Mouse (Mus musculus): ENCODE measurements around the gene Sh3gl2.

The Sh3gl2 gene

DNA sequence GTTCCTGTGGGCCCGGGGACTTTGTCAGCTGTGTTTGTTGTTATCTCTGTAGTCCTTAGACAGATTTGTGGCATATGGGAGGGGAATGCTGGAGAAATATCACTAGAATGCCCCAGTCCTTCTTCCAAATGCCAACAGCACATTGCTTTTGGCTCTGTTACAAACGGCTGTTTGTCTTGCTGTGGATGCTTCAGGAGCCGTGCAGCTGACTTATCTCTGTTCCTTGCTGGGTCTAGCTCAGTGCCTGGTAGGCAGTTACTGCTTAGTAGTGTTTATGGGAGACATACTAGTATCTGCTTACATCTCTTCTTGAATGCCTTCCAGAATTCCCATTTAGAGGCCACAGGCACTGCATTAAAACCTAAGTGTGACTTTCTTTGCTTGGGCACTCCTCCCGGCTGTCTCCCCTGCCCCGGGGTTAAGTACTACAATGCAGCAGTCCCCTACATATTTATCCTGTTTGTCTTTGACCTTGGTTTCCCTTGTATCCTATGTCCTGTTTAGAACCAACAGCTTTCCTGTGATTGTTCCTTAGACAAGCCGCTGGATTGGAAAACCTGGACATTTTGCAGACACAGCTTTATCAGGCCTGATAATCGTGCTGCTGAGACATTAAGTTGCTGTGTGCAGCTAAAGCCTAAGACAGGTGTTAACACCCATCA is 101.1 kb downstream of the Sh3gl2 start:
- no peak for DNase-seq (ENCODE audit: low read depth, low spot score)

- no peak for DNase-seq (ENCODE audit: low read depth, low spot score)
These were observed 114.2 kb downstream of the Sh3gl2 start for GRCm38 (mm10) chr4:85319092-85319491.

DNA sequence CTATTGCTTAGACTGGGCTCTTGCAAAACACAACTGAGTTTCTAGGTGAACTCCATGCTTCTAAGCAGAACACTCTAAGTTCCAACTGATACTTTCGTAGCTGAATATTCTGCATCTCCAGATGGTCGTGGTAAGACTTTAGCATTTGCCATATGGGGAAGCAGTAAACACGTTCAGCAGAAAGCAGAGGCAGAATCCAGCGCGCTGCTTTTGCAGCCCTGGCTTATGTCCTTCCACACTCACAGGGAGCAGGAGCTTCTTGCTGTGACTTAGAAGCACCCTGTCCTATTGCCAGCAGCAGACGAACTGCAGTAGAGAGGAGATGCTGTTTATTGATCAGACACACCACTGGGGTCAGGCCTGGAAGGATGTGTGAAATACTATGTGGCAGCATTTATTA is 120.5 kb downstream of the Sh3gl2 start:
- DNase-seq (ENCODE audit: low read depth, low spot score), result no peak

- DNase-seq (ENCODE audit: low read depth, low spot score), result no peak
These were observed 121.1 kb downstream of the Sh3gl2 start for GRCm38 (mm10) chr4:85326052-85326451.

DNA sequence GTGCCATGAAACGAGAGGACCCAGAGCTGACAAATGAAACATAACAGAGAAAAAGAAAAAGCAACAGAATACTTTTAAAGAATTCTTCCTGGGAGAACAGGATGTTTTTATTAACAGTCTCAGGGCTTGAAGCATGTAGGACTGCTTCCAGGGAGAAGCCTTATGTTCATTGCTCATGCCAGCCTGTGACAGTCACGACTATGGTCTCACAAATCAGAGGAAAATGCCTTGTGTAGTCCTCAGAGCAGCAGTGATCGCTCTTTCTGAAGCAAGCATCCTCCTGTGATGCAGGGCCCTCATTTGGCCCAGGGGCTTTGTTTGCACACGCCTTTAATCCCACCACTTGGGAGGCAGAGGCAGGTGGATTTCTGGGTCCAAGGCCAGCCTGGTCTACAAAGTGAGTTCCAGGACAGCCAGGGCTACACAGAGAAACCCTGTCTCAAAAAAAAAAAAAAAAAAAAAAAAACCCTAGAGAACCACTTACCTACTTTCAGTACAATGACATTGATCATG is 129.8 kb downstream of the Sh3gl2 start:
- DNase-seq (ENCODE audit: low read depth, low spot score), result no peak

DNA sequence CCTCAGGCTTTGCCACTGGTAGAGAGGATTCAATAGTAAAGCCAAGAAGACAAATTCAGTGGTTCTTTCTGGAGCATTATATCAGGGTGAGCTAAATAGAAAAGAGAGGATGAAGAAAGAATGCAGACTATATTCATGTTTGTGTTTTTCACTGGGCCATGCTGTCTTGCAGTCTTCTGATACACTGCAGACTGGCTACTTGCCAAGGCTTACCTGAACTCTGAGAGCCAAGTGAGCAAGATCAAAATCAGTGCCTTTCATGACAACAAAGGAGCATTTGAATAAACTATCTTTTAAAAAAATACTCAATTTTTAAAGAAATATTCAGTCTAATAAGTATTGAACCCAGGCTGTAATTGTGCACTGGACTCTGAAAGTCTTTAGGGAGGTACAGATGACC is 131.4 kb downstream of the Sh3gl2 start:
- DNase-seq (ENCODE audit: low read depth, low spot score), result no peak

- DNase-seq (ENCODE audit: low read depth, low spot score), result no peak
These were observed 134.2 kb downstream of the Sh3gl2 start for GRCm38 (mm10) chr4:85339126-85339525.

DNA sequence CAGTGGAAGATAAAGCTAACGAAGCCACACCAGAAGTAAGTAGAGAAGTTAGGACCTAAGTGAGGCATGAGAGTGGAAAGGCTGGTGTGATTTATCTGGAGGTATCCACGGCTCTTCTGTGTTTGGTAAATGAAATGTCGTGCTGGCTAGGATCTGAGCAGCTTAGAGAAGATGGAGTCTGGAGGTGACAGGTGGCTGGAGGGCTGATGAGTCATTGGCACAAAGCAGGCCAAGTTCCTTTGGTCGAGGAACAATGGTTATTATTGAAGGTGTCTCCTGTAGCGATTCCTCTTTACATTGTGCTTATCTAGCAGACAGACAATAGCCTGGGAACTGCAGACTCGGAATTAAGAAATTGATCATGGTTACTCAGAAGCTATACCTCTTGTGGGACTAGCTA is 135.8 kb downstream of the Sh3gl2 start:
- no peak for DNase-seq (ENCODE audit: low read depth, low spot score)

DNA sequence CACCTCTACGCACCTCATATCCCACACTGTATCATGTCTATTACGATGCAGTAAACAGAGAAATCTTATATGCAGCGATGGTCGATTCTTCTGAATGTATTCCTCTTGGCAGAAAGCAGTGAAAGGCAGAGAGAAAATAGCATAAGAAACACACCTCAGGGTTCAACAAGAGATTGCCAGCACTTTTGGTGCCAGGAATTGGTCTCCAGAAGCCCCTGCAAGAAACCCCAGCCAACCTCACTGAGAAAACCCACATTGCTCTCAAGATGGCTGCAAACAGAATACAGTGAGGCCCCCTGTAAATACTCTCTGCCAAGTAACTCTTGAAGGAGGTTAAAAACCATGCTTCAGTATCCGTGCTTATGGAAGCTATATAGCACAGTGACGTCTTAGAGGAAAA is 141.0 kb downstream of the Sh3gl2 start:
- no peak for DNase-seq (ENCODE audit: low read depth, low spot score)

DNA sequence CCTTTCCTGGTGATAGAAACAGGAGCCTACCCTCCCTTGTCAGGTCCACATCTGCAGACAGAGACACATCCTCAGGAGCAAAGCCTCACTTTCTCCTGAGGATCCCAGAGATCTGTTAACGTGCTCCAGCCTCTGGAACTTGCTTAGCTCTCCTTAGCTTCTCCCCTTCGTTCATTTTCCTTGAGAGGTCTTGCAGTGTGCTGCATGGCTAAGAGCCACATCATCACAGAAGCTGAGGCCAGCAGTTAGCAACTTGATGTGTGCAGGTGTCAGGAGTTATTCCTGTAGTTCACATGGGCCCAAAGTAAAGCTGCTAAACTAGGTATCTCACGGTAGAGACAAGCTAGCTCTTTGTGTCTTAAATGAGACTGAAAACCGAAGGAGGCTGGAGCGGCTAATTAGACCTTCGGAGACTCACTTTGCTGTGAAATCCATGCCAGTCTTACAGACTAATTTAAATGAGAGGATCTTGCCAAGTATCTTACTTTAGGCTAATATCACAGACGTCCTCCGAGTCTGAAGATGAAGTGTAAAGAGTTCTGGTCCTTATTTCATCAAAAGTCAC is 143.2 kb downstream of the Sh3gl2 start:
- DNase-seq (ENCODE audit: low read depth, low spot score), result peak; percentile 43

- no peak for DNase-seq (ENCODE audit: low read depth, low spot score)
These were observed 157.7 kb downstream of the Sh3gl2 start for GRCm38 (mm10) chr4:85362661-85363060.

DNA sequence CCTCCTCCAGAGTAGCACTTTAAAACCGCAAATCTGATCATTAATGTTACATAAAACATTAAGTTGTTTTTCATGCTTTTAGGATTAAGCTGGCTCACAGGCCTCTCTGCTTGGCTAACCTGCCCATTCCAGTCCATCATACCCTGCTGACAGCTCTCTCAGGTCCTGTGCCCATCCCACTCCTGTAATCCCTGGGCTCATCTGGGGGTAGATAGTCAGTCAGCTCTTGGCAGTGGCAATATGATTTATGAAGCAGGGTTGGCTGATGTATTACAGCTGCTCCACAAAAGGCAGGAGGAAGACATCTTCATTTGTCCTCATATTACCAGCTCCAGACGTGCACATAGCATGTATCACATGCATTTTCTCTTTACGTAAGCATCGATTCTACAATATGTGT is 158.3 kb downstream of the Sh3gl2 start:
- no peak for DNase-seq (ENCODE audit: low read depth, low spot score)

GRCm38 (mm10) chr4:85371036-85371435 is 166.1 kb downstream of the Sh3gl2 start:
- peak; percentile 42 for DNase-seq (ENCODE audit: low read depth, low spot score)

DNA sequence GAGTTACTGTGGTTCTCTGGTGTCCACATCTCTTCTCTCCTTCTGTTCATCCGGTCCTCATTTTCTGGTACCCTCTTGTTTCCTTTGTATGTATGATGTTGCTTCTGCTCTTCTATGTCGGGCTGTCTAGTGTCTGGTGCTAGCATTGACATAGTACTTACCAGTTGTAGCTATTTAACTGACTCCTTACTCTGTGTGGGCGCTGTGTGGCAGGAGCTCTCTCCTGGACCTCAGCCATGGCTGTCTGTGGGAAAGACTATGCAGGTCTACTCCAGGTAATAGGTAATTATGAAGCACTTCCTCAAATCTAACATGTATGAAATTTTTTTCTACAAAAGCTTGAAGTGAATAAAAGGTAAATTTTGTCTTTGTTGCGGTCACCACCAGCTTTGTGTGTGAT is 169.9 kb downstream of the Sh3gl2 start:
- DNase-seq (ENCODE audit: low read depth, low spot score), result no peak

DNA sequence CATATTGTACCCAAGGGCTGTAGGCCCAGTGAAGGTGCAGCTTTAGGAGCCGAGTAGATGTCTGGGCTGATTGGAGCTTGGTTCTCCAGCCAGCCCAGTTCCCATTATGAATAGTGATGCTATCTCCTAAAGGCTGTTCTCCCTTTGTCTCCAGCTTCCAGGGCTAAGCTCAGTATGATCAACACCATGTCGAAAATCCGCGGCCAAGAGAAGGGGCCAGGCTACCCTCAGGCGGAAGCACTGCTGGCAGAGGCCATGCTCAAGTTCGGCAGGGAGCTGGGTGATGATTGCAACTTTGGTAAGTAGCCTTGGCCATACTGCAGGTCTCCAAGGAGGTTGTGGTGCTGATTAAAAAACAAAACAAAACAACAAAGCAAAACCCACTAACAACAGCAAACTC is 171.3 kb downstream of the Sh3gl2 start:
- no peak for DNase-seq (ENCODE audit: low read depth, low spot score)

DNA sequence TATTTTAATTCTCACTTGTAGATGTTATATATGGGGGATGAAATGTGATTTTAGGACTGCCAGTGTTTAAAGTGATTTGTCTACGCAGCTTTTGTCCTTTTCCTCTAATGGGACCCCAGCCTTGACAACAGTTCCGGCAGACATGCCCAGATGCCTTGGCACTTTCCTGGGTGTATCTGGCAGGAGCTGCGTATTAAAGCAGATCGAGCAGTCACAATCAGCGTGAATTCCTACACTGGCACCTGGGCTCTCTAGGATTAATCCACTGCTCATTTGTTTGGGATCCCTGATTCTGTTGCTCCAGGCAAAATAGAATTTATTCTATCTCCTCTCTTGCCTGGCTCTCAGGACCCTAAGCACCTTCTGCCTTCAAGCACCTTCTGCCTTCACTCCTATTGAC is 171.7 kb downstream of the Sh3gl2 start:
- no peak for DNase-seq (ENCODE audit: low read depth, low spot score)

DNA sequence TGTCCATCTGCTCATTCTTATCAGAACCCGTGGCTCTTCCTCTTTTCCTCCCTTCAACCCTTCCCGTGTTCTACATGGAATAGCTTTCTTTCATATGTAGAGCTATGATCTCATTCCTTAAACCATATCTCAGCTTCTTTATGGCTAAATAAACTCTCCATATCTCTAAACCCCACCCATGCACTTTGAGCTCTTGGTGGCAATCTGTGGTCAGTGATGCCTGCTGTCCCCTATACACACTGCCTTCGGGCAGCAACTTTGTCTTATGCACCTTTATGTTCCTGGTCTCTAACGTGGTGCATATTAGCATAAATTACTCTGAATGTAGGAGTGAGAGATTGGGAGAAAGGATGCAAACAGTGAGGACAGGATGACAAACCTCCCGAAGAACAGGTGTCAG is 180.3 kb downstream of the Sh3gl2 start:
- no peak for DNase-seq (ENCODE audit: low read depth, low spot score)

- DNase-seq (ENCODE audit: low read depth, low spot score), result no peak
These were observed 182.8 kb downstream of the Sh3gl2 start for GRCm38 (mm10) chr4:85387676-85388075.

- DNase-seq (ENCODE audit: low read depth, low spot score), result no peak
These were observed 186.9 kb downstream of the Sh3gl2 start for GRCm38 (mm10) chr4:85391795-85392194.

DNA sequence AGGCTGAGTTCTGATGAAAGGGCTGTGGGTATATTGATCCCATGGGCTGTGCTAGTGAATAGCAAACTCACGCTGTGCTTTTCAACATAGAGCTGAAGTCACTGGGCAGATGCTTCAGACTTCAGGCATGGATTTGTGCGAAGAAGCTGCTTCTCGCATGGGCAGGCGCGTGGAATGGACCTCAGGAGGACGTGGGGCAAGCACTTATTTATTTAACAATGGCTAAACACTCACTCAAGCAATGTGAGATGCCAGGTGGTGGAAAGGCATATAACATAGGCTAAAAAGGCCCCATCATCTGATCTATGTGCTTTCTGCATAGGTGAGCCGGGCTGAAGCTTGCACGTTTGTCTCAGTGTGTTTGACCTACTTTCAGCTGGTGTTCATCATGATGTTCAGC is 193.8 kb downstream of the Sh3gl2 start:
- DNase-seq (ENCODE audit: low read depth, low spot score), result no peak

- DNase-seq (ENCODE audit: low read depth, low spot score), result peak; percentile 63
These were observed 197.9 kb downstream of the Sh3gl2 start for GRCm38 (mm10) chr4:85402823-85403222.

DNA sequence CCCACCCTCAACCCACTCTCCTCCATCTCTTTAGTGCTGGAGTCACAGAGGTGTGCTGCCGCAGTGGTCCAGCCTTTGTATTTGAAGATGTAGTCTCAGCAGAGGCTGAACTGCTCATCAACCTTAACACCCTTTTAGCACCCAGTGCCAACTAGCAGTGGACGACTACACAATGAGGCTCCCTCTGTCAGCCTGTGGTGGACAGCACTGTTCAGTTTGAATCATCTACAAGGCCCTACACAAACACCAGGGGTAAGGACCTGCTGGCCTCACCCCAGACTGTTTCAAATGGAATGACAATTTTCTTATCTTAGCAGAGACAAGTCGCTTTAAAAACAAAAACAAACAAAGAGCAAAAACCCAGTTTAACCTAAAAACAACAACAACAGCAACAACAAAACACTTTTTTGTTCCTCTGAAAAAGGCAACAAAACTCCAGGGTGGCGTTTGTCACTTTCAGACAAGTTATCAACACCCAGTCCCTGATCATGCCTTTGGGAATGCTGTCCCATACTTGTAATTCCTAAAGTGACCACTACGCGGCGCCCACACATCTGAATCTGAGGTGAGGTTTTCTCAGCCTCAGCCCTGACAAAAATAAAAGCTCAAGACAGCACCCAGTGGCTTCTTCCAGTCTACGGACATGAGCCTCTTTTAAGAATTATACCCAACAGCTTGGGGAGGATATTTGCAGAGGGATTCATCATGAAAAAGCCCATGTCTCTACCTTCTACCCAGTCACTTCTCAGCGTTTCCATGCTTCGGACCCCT is 199.7 kb downstream of the Sh3gl2 start:
- peak; percentile 71 for DNase-seq (ENCODE audit: low read depth, low spot score)

DNA sequence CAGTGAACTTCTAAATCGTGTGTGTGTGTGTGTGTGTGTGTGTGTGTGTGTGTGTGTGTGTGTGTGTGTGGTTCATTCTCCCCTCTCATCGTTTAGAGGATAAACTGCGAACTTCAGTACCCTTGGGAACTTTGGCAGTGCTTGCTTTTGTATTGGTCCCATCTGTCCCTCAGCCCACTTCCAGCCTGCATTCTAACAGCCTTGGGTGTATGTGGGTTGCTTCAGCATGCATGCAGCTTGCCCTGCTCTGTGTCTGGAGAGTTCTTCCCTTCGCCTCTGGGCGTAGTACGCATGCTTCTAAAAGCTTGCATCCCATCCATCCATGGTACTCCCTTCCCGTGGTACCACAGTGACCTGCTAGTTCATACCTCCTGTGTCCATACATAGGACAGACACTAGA is 200.3 kb downstream of the Sh3gl2 start:
- no peak for DNase-seq (ENCODE audit: low read depth, low spot score)
